Mouse (Mus musculus) cerebellum, adult 2 months (tissue): ENCODE data around the gene Cbx8. TPM values are rescaled to one million over a fixed set of nuclear protein-coding genes. Genes with fewer than 3 reads are reported as not detected.

Experiments used
- DNase-seq, 2 experiments: peaks; one replicate each; pipeline ENCODE4 v3.0.0; 2021
- H3K27ac ChIP-seq: fragments of 200-500 bp; 2 replicates; pipeline ENCODE4 v1.5.1; 2012; ENCODE audit warnings: low read length, control low read depth, inconsistent platforms; ENCODE audit not compliant: insufficient read depth
- H3K27me3 ChIP-seq: fragments of 200-500 bp; 2 replicates; pipeline ENCODE4 v1.6.1; 2012; ENCODE audit warnings: inconsistent platforms, mild to moderate bottlenecking, low read length, moderate library complexity; ENCODE audit not compliant: control insufficient read depth, insufficient read depth
- H3K4me1 ChIP-seq: fragments of 200-500 bp; 2 replicates; pipeline ENCODE4 v1.6.1; 2011; ENCODE audit warnings: low read length; ENCODE audit not compliant: control insufficient read depth, insufficient read depth
- H3K4me3 ChIP-seq: fragments of 200-500 bp; replicated peaks from 2 replicates; pipeline ENCODE3; 2011; ENCODE audit warnings: mild to moderate bottlenecking, low read depth, low read length, control low read depth; ENCODE audit not compliant: insufficient read depth
- CTCF ChIP-seq: fragments of 200-500 bp; IDR thresholded peaks from 2 replicates; pipeline ENCODE4 v1.5.1; 2011; ENCODE audit warnings: low read depth, mild to moderate bottlenecking, control low read depth, low read length, moderate library complexity, borderline replicate concordance; ENCODE audit not compliant: insufficient read depth
- POLR2A ChIP-seq: fragments of 200-500 bp; IDR thresholded peaks from 2 replicates; pipeline ENCODE4 v1.6.1; 2011; ENCODE audit warnings: low read length, control low read depth, borderline replicate concordance; ENCODE audit not compliant: insufficient read depth
- WGBS: fragments of 180-500 bp; shearing (Covaris S2); methylation state at CpG from one replicate; pipeline ENCODE4 v1.1.7; 2018; 5-methylcytosine and 5-hydroxymethylcytosine counted together
- polyA plus RNA-seq: library from polyadenylated mRNA; depleted of rRNA; stranded (reverse); fragments of >200 nt; gene quantifications from 2 replicates; pipeline ENCODE4 v1.2.3, GENCODE M21; 2012

Cbx8 gene
- polyA plus RNA-seq, 1 experiment: 8.7 TPM

DNA sequence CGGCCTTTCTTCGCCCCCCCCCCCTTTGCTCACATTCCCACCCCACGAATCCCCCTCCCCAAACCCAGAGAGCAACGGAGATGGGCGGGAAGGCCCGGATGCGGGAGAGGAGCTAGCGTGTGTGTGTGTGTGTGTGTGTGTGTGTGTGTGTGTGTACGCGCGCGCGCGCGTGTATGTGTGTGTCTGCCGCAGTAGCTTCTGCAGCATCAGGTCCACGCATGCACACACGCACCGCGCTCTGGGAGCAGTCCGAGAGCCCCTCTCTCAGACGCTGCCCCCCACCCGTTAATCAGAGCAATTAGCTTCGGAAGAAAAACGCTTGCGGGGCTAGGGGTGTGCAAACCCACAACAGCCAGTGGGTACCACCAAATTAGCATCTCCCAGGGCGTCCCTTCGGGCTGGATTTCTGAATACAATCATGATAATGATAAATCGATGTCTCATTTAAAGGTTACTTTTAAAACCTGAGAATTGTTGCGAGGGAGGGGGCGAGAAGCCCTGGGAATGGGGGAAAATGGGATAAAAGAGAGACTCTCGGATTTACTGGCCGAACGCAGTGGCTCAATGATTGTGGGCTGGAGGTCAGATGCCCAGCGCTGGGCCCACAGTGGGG is 13.1 kb upstream of the Cbx8 start:
- TF ChIP-seq POLR2A (no peak), CTCF (no peak)
- DNase-seq: peak; percentile 55 to 66
- Histone ChIP-seq H3K4me1 (peaks cover 20% of the 10 kb centered on the region; the same call in 1 of the 2 replicates), H3K27ac (no peak overlapping the region), H3K4me3 (peak overlapping the region; percentile 60), H3K27me3 (peaks cover 2% of the 10 kb centered on the region; the same call in 1 of the 2 replicates)
- WGBS: 2% methylated on average over 34 of the region's 35 CpGs

DNA sequence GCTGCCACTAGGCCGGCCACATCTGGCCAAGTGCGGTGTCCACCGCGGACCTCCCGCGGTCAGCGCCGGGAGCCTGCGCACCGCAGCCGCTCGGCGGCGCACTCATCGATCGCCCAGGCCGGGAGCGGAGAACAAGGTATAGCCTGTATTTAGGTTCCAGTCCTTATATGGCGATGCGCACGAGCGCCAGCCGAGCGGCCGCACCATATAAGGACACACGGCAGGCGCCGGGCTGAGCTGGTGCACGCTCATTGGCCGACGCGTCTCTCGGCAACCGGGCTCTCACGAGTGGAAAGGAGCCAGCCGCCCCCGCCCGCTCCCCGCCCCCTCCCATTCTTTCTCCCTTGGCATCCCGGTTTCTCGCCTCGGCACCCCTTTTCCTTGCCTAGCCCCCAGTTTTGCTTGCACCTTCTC is 12.5 kb upstream of the Cbx8 start:
- Histone ChIP-seq H3K4me1 (peaks cover 16% of the 10 kb centered on the region; the same call in 1 of the 2 replicates), H3K4me3 (peak overlapping the region; percentile 60), H3K27me3 (peaks cover 3% of the 10 kb centered on the region; the same call in 1 of the 2 replicates), H3K27ac (no peak overlapping the region)
- TF ChIP-seq CTCF (no peak), POLR2A (no peak)
- DNase-seq: peak; percentile 80 to 90
- WGBS: under 1% methylated on average over 41 of the region's 42 CpGs

DNA sequence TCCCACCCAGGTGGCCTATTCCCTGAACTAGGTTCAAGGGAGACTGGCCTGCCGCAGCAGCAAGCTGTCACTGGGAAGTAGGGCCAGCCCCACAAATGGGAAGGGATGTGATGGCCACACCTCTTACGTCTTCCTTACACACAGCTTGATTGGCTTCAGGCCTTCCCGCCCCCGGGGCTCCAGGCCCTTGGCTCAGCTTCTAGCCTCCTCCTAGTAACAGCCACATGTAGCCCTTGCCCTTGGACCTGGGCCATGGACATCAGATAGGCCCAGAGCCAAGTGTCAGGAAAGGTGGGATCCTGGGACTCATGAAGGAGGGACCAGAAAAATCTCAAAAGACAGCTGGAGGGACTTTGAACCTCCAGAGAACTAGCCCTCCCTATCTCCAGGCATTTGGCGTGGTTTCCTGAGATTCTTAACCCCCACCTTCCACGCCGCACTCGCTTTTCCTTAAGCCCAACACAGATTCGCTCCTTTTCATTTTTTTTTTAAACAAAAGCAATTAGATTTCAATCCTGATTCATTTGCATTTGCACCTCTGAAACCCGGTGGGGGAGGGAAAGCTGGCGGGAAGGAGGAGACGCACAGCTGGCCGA is 12.0 kb upstream of the Cbx8 start:
- H3K27me3 ChIP-seq: peaks cover 7% of the 10 kb centered on the region; the same call in 1 of the 2 replicates
- 5% methylated on average over 13 of the region's 13 CpGs for WGBS
- no peak overlapping the region for H3K27ac ChIP-seq
- TF ChIP-seq POLR2A: no peak
- TF ChIP-seq CTCF: no peak
- peak; percentile 55 to 57 for DNase-seq
- peaks cover 11% of the 10 kb centered on the region; the same call in 1 of the 2 replicates for H3K4me1 ChIP-seq
- peak overlapping the region; percentile 43 for H3K4me3 ChIP-seq

DNA sequence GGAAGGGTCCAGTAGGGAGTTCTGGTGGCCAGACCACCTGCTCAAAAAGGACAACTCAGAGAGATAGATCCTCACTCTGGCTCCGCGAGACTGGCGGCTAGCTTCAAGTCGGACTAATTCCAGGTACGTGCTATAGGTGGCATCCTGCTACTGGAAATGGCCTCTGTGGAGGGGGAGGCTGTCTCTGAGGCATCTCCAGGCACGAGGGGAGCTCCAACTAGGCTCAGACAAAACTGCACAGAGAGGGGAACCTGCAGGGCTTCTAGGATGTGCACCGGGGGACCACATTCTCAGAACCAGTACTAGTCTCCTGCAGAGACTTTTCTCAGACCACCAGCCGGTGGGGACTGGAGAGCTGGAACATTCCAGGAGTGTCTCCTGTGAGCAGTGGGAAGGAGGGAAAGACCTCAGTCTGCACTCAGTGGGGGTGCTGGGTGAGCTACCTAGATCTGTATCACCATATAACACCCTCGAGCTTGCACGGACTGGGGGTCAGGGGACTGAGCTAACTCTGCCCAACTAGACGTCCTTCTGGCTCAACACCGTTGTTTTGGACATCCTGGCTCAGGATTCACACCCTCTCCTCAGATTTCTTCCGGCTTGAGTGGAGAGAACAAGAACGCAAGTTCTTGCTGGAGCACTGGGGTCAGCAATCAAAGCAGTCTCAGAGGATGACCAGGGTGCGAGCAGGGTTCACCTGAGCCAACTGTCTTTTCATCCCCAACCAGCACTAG is 11.3 kb upstream of the Cbx8 start:
- 4% methylated on average over 15 of the region's 15 CpGs for WGBS
- peak; percentile 61 to 74 for DNase-seq

DNA sequence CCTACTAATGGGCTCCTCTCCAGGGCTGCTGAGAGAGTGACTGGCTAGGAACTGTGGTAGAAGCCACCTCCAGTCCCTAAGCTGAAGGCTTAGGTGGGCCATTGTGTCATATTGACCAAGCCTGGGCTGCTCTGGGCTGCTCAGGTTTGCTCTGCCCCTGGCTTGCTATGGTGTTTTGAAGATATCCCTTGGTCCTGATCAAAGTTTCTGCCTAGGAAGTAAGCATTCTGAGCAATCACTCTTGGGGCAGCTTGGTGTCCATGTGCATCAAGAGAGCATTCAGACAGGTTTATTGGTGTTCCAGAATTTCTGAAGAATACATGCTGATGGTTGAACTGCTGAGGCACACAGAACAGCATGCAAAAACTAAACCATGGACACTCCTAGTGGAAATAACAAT is 10.7 kb upstream of the Cbx8 start:
- H3K27ac ChIP-seq: no peak overlapping the region
- TF ChIP-seq POLR2A: no peak
- no peak for TF ChIP-seq CTCF
- DNase-seq: no peak
- peaks cover 11% of the 10 kb centered on the region for H3K4me1 ChIP-seq
- peaks cover 11% of the 10 kb centered on the region; the same call in 1 of the 2 replicates for H3K27me3 ChIP-seq
- H3K4me3 ChIP-seq: no peak overlapping the region

More for the DNA sequence above, 11.3 kb upstream of the Cbx8 start:
- Histone ChIP-seq H3K27ac (no peak overlapping the region), H3K27me3 (peaks cover 11% of the 10 kb centered on the region; the same call in 1 of the 2 replicates), H3K4me1 (peaks cover 11% of the 10 kb centered on the region), H3K4me3 (no peak overlapping the region)
- no peak for TF ChIP-seq POLR2A
- TF ChIP-seq CTCF: peak; percentile 82

DNA sequence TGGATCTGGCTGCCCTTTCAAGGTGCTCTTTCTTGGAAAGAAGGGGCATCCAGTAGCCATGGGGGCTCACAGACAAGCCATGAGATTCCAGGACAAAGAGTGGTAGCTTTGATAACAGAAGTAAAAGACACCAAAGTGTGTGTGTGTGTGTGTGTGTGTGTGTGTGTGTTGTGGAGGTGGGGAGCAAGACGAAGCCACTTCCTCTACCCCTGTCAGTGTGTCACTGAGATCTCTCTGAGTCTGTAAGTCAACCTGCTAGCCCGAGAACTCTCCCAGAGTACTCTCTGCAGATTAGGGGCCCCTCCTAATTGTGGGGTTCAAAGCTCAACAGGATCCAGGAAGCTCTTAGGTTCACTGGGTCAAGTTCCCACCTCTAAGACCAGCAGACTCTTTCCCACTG is 9.6 kb upstream of the Cbx8 start:
- TF ChIP-seq CTCF (no peak), POLR2A (no peak)
- no peak for DNase-seq
- peaks cover 11% of the 10 kb centered on the region for H3K4me1 ChIP-seq
- 36% methylated on average over 2 of the region's 2 CpGs for WGBS
- H3K27ac ChIP-seq: no peak overlapping the region
- no peak overlapping the region for H3K4me3 ChIP-seq
- peaks cover 11% of the 10 kb centered on the region; the same call in 1 of the 2 replicates for H3K27me3 ChIP-seq

DNA sequence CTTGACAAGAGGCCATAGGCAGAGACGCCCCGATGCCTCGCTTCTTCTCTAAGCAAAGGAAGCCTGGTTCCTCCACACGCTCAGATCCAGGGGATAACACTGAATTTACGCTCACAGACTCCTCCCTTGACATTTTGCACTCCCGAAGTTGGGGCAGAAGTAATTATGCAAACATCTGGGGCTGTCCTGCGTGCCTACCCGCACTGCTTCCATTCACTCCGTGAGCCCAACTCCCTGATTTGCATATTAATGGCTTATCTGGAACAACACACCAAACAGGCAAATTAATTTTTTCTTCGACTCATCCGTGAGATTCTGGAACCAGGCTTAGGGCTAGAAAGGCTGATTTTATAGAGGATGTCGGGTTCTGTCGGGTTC is 7.4 kb upstream of the Cbx8 start:
- 5% methylated on average over 13 of the region's 13 CpGs for WGBS
- DNase-seq: no peak
- peaks cover 11% of the 10 kb centered on the region; the same call in 1 of the 2 replicates for H3K27me3 ChIP-seq
- H3K27ac ChIP-seq: no peak overlapping the region
- H3K4me1 ChIP-seq: peaks cover 6% of the 10 kb centered on the region
- no peak for TF ChIP-seq POLR2A
- no peak for TF ChIP-seq CTCF
- no peak overlapping the region for H3K4me3 ChIP-seq
